Mouse (Mus musculus) heart, embryonic 12.5 days (tissue): Measurements from ENCODE around the gene 4931406C07Rik. TPM values are rescaled to one million over a fixed set of nuclear protein-coding genes. Genes with fewer than 3 reads are reported as not detected.
A peak's percentile ranks its signal among the peaks of the same experiment; 100 is the strongest.
"Not testable (repeated sequence)": the region's sequence is repeated elsewhere in the genome, so short reads cannot be mapped to it uniquely, and the experiment has no call there.

Experiments
- ATAC-seq: fragments of 200-750 bp; cut with Nextera tagmentation; 2 replicates; pipeline ENCODE4 v1.8.0; 2017; ENCODE audit warnings: moderate TSS enrichment, moderate library complexity; ENCODE audit not compliant: insufficient number of reproducible peaks, low FRiP score
- H3K27ac ChIP-seq: fragments of 300-500 bp; sonication (generic); 2 replicates; pipeline ENCODE4 v1.5.1; 2016; ENCODE audit warnings: mild to moderate bottlenecking, moderate library complexity; ENCODE audit not compliant: poor library complexity, severe bottlenecking
- H3K27me3 ChIP-seq: fragments of 300-500 bp; sonication (generic); replicated peaks from 2 replicates; pipeline ENCODE4 v1.6.1; 2016; ENCODE audit warnings: mild to moderate bottlenecking, moderate library complexity
- H3K36me3 ChIP-seq: fragments of 300-500 bp; sonication (generic); 2 replicates; pipeline ENCODE4 v1.6.1; 2016; ENCODE audit warnings: mild to moderate bottlenecking, moderate library complexity
- H3K4me1 ChIP-seq: fragments of 300-500 bp; sonication (generic); replicated peaks from 2 replicates; pipeline ENCODE4 v1.6.1; 2016; ENCODE audit warnings: mild to moderate bottlenecking
- H3K4me2 ChIP-seq: fragments of 300-500 bp; sonication (generic); 2 replicates; pipeline ENCODE4 v1.6.1; 2016; ENCODE audit warnings: mild to moderate bottlenecking, moderate library complexity
- H3K4me3 ChIP-seq: fragments of 300-500 bp; sonication (generic); 2 replicates; pipeline ENCODE4 v1.5.1; 2016; ENCODE audit warnings: mild to moderate bottlenecking
- H3K9ac ChIP-seq: fragments of 300-500 bp; sonication (generic); 2 replicates; pipeline ENCODE4 v1.6.1; 2016; ENCODE audit warnings: mild to moderate bottlenecking, moderate library complexity
- H3K9me3 ChIP-seq: fragments of 300-500 bp; sonication (generic); replicated peaks from 2 replicates; pipeline ENCODE4 v1.6.1; 2016; ENCODE audit warnings: mild to moderate bottlenecking, moderate library complexity
- WGBS: fragments of 180-500 bp; shearing (Covaris S2); methylation state at CpG from one replicate; pipeline ENCODE4 v1.1.7; 2016; 5-methylcytosine and 5-hydroxymethylcytosine counted together
- polyA plus RNA-seq: library from polyadenylated mRNA; unstranded; fragments of >200 nt; fragmentation: Nextera tagmentation; extraction: Ambion mirVana; gene quantifications from 2 replicates; pipeline ENCODE4 v1.2.1, GENCODE M21; 2016

4931406C07Rik gene
- 6.2 and 6.3 TPM in 2 replicates for polyA plus RNA-seq

- Histone ChIP-seq H3K9ac (peak within 1 kb of the TSS; percentile 98), H3K27me3 (no peaks in the 10 kb centered on the region), H3K4me1 (peaks cover 24% of the 10 kb centered on the region), H3K36me3 (peaks cover 32% of the 10 kb centered on the region), H3K4me2 (peak within 1 kb of the TSS; percentile 85), H3K27ac (peak within 1 kb of the TSS; percentile 97), H3K9me3 (no peaks in the 10 kb centered on the region), H3K4me3 (peak within 1 kb of the TSS; percentile 93)
- ATAC-seq = no peak
- under 1% methylated on average over 35 of the region's 35 CpGs for whole genome bisulfite sequencing
Observed at GRCm38 (mm10) chr9:15306398-15307119, at the start of gene 4931406C07Rik. Gene 4931406C07Rik, minus strand, starts transcription at chr9:15306448.

GRCm38 (mm10) chr9:15349925-15350324 is 43.7 kb upstream of the 4931406C07Rik start:
- Histone ChIP-seq H3K27ac (no peak overlapping the region), H3K4me1 (no peaks in the 10 kb centered on the region), H3K4me3 (no peak overlapping the region), H3K9ac (no peak overlapping the region), H3K9me3 (no peaks in the 10 kb centered on the region), H3K36me3 (peaks cover 47% of the 10 kb centered on the region), H3K27me3 (no peaks in the 10 kb centered on the region), H3K4me2 (no peak overlapping the region)
- 75% methylated on average over 2 of the region's 2 CpGs for WGBS
- ATAC-seq = no peak

GRCm38 (mm10) chr9:15337776-15338175 is 31.5 kb upstream of the 4931406C07Rik start:
- no peak for ATAC-seq

GRCm38 (mm10) chr9:15318170-15318742 is 12.0 kb upstream of the 4931406C07Rik start:
- Histone ChIP-seq H3K4me2 (no peak overlapping the region), H3K9ac (no peak overlapping the region), H3K4me1 (no peaks in the 10 kb centered on the region), H3K9me3 (no peaks in the 10 kb centered on the region), H3K27ac (no peak overlapping the region), H3K27me3 (no peaks in the 10 kb centered on the region), H3K36me3 (peaks cover 65% of the 10 kb centered on the region), H3K4me3 (no peak overlapping the region)
- ATAC-seq = no peak
- 83% methylated on average over 2 of the region's 2 CpGs for WGBS

More at GRCm38 (mm10) chr9:15337776-15338175, 31.5 kb upstream of the 4931406C07Rik start:
- Histone ChIP-seq H3K36me3 (peaks cover 79% of the 10 kb centered on the region), H3K9ac (no peak overlapping the region), H3K4me3 (no peak overlapping the region), H3K27ac (no peak overlapping the region), H3K4me2 (no peak overlapping the region), H3K27me3 (no peaks in the 10 kb centered on the region), H3K9me3 (no peaks in the 10 kb centered on the region), H3K4me1 (no peaks in the 10 kb centered on the region)
- 89% methylated on average over 4 of the region's 4 CpGs for WGBS

GRCm38 (mm10) chr9:15317223-15318169 is 11.2 kb upstream of the 4931406C07Rik start:
- 57% methylated on average over 5 of the region's 5 CpGs for WGBS
- H3K4me1 ChIP-seq = no peaks in the 10 kb centered on the region
- no peak overlapping the region for H3K4me2 ChIP-seq
- no peak for ATAC-seq
- H3K9me3 ChIP-seq = no peaks in the 10 kb centered on the region
- H3K4me3 ChIP-seq = no peak overlapping the region
- no peaks in the 10 kb centered on the region for H3K27me3 ChIP-seq
- no peak overlapping the region for H3K9ac ChIP-seq
- H3K36me3 ChIP-seq = peaks cover 64% of the 10 kb centered on the region
- no peak overlapping the region for H3K27ac ChIP-seq

GRCm38 (mm10) chr9:15316296-15316695 is 10.0 kb upstream of the 4931406C07Rik start:
- not testable (repeated sequence) for ATAC-seq, H3K27me3 ChIP-seq, H3K4me2 ChIP-seq, H3K4me3 ChIP-seq, H3K4me1 ChIP-seq, H3K9me3 ChIP-seq, H3K27ac ChIP-seq, H3K9ac ChIP-seq
- peaks cover 62% of the 10 kb centered on the region for H3K36me3 ChIP-seq
- WGBS = 88% methylated on average over 2 of the region's 2 CpGs

- 96% methylated on average over 1 of the region's 1 CpGs for WGBS
- H3K27ac ChIP-seq = no peak overlapping the region
- no peak overlapping the region for H3K9ac ChIP-seq
- H3K36me3 ChIP-seq = peaks cover 74% of the 10 kb centered on the region
- no peak overlapping the region for H3K4me2 ChIP-seq
- no peaks in the 10 kb centered on the region for H3K9me3 ChIP-seq
- H3K4me1 ChIP-seq = no peaks in the 10 kb centered on the region; the same call in 1 of the 2 replicates
- no peaks in the 10 kb centered on the region for H3K27me3 ChIP-seq
- ATAC-seq = no peak
- H3K4me3 ChIP-seq = no peak overlapping the region
Observed at GRCm38 (mm10) chr9:15314619-15315018, 8.4 kb upstream of the 4931406C07Rik start.

GRCm38 (mm10) chr9:15313633-15314032 is 7.4 kb upstream of the 4931406C07Rik start:
- Histone ChIP-seq H3K9ac (no peak overlapping the region), H3K9me3 (no peaks in the 10 kb centered on the region), H3K4me2 (no peak overlapping the region), H3K27ac (no peak overlapping the region), H3K36me3 (peaks cover 83% of the 10 kb centered on the region), H3K27me3 (no peaks in the 10 kb centered on the region), H3K4me3 (no peak overlapping the region), H3K4me1 (peaks cover 7% of the 10 kb centered on the region)
- no peak for ATAC-seq
- WGBS = 86% methylated on average over 5 of the region's 5 CpGs

- Histone ChIP-seq H3K9ac (no peak overlapping the region), H3K36me3 (peaks cover 79% of the 10 kb centered on the region), H3K27ac (no peak overlapping the region), H3K27me3 (no peaks in the 10 kb centered on the region), H3K4me3 (no peak overlapping the region), H3K9me3 (no peaks in the 10 kb centered on the region), H3K4me2 (no peak overlapping the region), H3K4me1 (peaks cover 16% of the 10 kb centered on the region)
- WGBS = 89% methylated on average over 2 of the region's 2 CpGs
- no peak for ATAC-seq
Observed at GRCm38 (mm10) chr9:15312054-15312735, 5.9 kb upstream of the 4931406C07Rik start.

GRCm38 (mm10) chr9:15310179-15310578 is 3.9 kb upstream of the 4931406C07Rik start:
- no peak overlapping the region for H3K4me3 ChIP-seq
- 97% methylated on average over 1 of the region's 1 CpGs for WGBS
- no peak overlapping the region for H3K27ac ChIP-seq
- no peak for ATAC-seq
- H3K4me1 ChIP-seq = peaks cover 24% of the 10 kb centered on the region
- H3K27me3 ChIP-seq = no peaks in the 10 kb centered on the region
- H3K9me3 ChIP-seq = no peaks in the 10 kb centered on the region
- no peak overlapping the region for H3K4me2 ChIP-seq
- H3K36me3 ChIP-seq = peaks cover 64% of the 10 kb centered on the region
- H3K9ac ChIP-seq = no peak overlapping the region
